Mouse (Mus musculus) stomach, postnatal 0 days (tissue): ENCODE data around the gene Kif26b.

ENCODE experiments used
- CTCF ChIP-seq: IDR thresholded peaks from 2 replicates; pipeline ENCODE4 v1.5.1; 2016; ENCODE audit warnings: antibody characterized with exemption, low read depth, mild to moderate bottlenecking, moderate library complexity
- EP300 ChIP-seq: optimal IDR thresholded peaks from 2 replicates; pipeline ENCODE3; 2016; ENCODE audit warnings: antibody characterized with exemption

DNA sequence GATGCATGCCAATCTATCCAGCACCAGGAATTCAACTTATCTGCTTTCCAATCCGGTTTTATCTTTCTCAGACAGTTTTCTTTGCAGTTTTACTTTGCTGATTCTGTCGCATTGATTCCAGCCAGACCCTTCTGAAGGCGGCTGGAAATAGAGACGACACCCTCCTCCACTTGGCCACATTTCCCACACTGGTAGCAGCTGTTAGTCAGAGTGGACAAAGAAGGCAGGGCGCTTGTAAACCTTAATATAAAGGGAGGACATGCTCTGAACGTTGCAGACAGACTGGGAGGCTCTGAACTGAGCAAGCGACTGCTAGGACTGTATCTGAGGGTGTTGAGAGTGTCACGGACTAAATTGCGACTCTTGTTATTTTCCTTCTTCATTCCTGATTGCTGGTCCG, 11.3 kb downstream of the Kif26b start:
- TF ChIP-seq CTCF (no peak), EP300 (no peak)
